Mouse (Mus musculus) midbrain, embryonic 13.5 days (tissue): Measurements from ENCODE around the gene Zfp606. TPM values are rescaled to one million over a fixed set of nuclear protein-coding genes. Genes with fewer than 3 reads are reported as not detected.

ENCODE experiments used
- ATAC-seq: fragments of 200-750 bp; cut with Nextera tagmentation; 2 replicates; pipeline ENCODE4 v1.8.0; 2017; ENCODE audit warnings: mild to moderate bottlenecking, moderate TSS enrichment, moderate library complexity
- H3K27ac ChIP-seq: fragments of 300-500 bp; sonication (generic); 2 replicates; pipeline ENCODE4 v1.5.1; 2015; ENCODE audit warnings: inconsistent platforms, mild to moderate bottlenecking, moderate library complexity
- H3K27me3 ChIP-seq: fragments of 300-500 bp; sonication (generic); 2 replicates; pipeline ENCODE4 v1.6.1; 2015; ENCODE audit warnings: mild to moderate bottlenecking, inconsistent platforms
- H3K36me3 ChIP-seq: fragments of 300-500 bp; sonication (generic); 2 replicates; pipeline ENCODE4 v1.6.1; 2015; ENCODE audit warnings: mild to moderate bottlenecking, inconsistent platforms
- H3K4me1 ChIP-seq: fragments of 300-500 bp; sonication (generic); replicated peaks from 2 replicates; pipeline ENCODE4 v1.6.1; 2015; ENCODE audit warnings: inconsistent platforms
- H3K4me2 ChIP-seq: fragments of 300-500 bp; sonication (generic); replicated peaks from 2 replicates; pipeline ENCODE4 v1.6.1; 2015; ENCODE audit warnings: moderate library complexity, mild to moderate bottlenecking, inconsistent platforms
- H3K4me3 ChIP-seq: fragments of 300-500 bp; sonication (generic); replicated peaks from 2 replicates; pipeline ENCODE4 v1.5.1; 2015; ENCODE audit warnings: mild to moderate bottlenecking, inconsistent platforms
- H3K9ac ChIP-seq: fragments of 300-500 bp; sonication (generic); replicated peaks from 2 replicates; pipeline ENCODE4 v1.6.1; 2015; ENCODE audit warnings: mild to moderate bottlenecking, inconsistent platforms
- H3K9me3 ChIP-seq: fragments of 300-500 bp; sonication (generic); 2 replicates; pipeline ENCODE4 v1.6.1; 2016; ENCODE audit warnings: mild to moderate bottlenecking, inconsistent platforms
- WGBS: fragments of 180-500 bp; shearing (Covaris S2); methylation state at CpG from one replicate; pipeline ENCODE4 v1.1.7; 2015; 5-methylcytosine and 5-hydroxymethylcytosine counted together
- polyA plus RNA-seq: library from polyadenylated mRNA; unstranded; fragments of >200 nt; fragmentation: Nextera tagmentation; extraction: Ambion mirVana; gene quantifications from 2 replicates; pipeline ENCODE4 v1.2.1, GENCODE M21; 2015

Zfp606 gene
- 61.6 and 65.9 TPM in 2 replicates for polyA plus RNA-seq

DNA sequence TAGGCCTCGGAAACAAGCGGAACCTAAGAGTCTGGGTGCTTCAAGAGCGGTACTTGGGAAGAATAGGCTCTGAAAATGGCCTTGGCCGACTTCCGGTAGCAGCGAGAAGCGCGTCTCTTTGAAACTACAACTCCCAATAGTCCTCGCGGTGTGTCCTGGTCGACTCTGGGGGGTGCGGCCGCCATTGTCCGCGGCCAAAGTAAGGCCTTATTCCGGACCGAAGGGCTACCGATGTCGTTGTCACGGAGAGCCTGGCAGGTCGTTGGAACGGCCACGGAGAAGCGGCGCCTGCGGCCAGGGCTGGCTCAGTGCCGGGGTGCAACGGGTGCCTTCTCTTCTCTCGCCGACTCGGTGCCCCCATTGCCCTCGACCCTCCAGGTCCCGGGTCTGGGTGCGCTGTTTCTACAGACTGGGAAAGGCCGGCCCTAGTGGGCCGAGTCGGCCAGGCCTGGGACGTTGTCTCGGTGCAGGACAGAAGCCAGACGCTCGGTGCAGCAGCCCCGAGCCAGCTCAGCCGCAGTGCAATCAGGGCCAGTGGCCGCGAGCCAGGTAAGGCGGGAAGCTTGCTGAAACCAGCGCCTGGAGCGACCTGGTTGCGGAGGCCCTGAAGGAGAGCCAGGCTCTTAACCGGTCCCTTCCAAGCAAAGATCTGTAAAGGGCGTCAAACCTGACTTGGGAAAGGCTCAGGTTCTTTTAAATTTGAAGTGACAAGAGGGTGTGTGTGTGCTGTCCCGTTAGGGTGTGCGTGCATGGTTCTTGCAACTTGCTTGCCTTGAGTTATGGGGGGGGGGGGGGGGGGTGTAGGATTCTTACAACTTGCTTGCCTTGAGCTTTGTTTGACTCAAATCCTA, at the start of gene Zfp606:
Gene Zfp606, plus strand, starts transcription at position 136 of the 851 bp plus-strand sequence.
- H3K4me3 ChIP-seq: peak within 1 kb of the TSS; percentile 75
- peaks cover 6% of the 10 kb centered on the region for H3K4me1 ChIP-seq
- WGBS: under 1% methylated on average over 53 of the region's 53 CpGs
- no peaks in the 10 kb centered on the region for H3K27me3 ChIP-seq
- peak within 1 kb of the TSS; percentile 87 for H3K27ac ChIP-seq
- H3K9me3 ChIP-seq: peaks cover 23% of the 10 kb centered on the region
- ATAC-seq: peak; percentile 97
- peaks cover 33% of the 10 kb centered on the region for H3K36me3 ChIP-seq
- peak within 1 kb of the TSS; percentile 64 for H3K4me2 ChIP-seq
- peak within 1 kb of the TSS; percentile 93 for H3K9ac ChIP-seq

DNA sequence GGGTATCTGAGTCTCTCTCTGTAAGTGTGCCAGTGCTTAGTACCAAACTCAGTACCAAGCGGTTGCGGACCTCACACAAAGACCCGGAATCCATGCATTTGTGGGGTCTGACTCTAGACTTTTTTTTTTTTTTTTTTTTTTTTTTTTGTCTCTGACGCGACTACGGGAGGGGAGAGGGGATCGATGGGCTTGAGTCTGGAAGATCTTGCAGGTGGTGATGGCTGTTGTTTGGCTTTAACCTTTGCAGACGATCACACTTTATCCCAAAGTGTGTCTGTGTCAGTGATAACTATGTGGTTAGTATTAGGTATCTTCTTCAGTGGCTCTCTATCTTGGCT, 885 bp downstream of the Zfp606 start:
- Histone ChIP-seq H3K4me3 (peak overlapping the region; percentile 75), H3K36me3 (peaks cover 39% of the 10 kb centered on the region), H3K27me3 (no peaks in the 10 kb centered on the region), H3K4me1 (peaks cover 6% of the 10 kb centered on the region), H3K9ac (peak overlapping the region; percentile 93), H3K4me2 (peak overlapping the region; percentile 64), H3K9me3 (peaks cover 29% of the 10 kb centered on the region), H3K27ac (peak overlapping the region; percentile 30; the same call in 1 of the 2 replicates)
- no peak; the same call in 1 of the 2 replicates for ATAC-seq
- WGBS: 2% methylated on average over 8 of the region's 8 CpGs

DNA sequence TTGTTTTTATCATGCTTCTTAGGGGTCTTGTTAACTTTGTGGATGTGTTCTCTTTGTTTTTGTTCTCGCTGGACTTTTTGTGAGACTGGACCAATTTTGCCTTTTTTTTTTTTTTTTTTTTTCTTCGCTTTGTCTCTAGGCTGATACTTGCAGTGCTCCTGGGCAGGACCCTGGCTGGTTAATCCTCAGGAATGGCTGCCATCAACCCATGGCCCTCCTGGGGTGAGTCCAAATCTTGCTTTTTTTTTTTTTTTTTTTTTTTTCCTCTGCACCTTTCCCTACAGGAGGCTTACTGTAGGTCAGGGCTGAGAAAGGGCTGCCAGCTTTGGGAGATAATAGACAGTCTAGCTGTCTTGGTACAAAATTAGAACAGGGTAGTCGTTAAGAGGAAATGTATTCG, 1.4 kb downstream of the Zfp606 start:
- Histone ChIP-seq H3K4me3 (peak overlapping the region; percentile 75), H3K27ac (0 out of 2 replicates have a peak overlapping the region, but pooled peaks have one; percentile 30), H3K36me3 (peaks cover 44% of the 10 kb centered on the region), H3K4me2 (peak overlapping the region; percentile 64), H3K9ac (0 out of 2 replicates have a peak overlapping the region, but pooled peaks have one; percentile 93), H3K4me1 (peaks cover 6% of the 10 kb centered on the region), H3K9me3 (peaks cover 32% of the 10 kb centered on the region), H3K27me3 (no peaks in the 10 kb centered on the region)
- 64% methylated on average over 4 of the region's 4 CpGs for WGBS
- no peak for ATAC-seq

DNA sequence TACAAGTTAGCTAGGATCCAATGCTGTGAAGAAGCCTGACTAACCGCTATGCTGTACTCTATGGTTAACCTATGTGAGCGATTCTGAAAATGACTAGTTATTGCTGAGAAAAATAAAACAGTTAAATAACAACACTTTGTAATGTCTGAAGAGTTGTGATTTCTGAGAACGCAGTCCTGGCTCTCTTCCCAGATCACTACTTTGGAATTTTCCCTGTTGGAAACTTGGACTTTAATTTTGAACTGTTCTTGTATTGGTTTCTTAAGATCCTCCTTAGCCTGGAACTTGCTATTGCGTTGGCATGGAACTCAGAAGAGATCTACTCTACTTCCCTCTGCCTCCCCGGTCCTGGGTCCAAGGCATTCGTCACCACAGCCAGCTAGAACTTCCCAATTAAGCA, 5.7 kb downstream of the Zfp606 start:
- 98% methylated on average over 6 of the region's 6 CpGs for WGBS
- Histone ChIP-seq H3K4me1 (peaks cover 6% of the 10 kb centered on the region), H3K4me2 (no peak overlapping the region), H3K36me3 (peaks cover 86% of the 10 kb centered on the region), H3K9me3 (peaks cover 59% of the 10 kb centered on the region), H3K9ac (no peak overlapping the region), H3K27ac (no peak overlapping the region), H3K27me3 (no peaks in the 10 kb centered on the region), H3K4me3 (no peak overlapping the region)
- no peak for ATAC-seq

DNA sequence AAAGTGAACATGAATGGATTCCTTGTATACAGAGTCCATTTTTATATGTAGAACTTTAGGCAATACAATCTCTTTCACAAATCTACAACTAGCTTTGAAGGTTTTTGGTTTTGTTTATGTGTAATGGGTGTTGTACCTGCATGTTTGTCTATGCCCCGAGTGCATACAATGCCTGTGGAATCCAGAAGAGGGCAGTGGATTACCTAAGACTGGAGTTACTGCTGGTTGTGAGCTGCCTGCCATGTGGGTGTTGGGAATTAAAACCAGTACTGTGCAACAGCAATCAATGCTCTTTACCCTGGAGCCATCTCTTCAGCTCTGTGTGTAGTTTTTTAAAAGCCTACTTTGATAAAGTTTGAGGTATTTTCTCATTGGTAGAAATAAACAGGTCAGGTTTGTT, 7.9 kb downstream of the Zfp606 start:
- no peaks in the 10 kb centered on the region for H3K27me3 ChIP-seq
- peaks cover 99% of the 10 kb centered on the region for H3K36me3 ChIP-seq
- WGBS: 97% methylated on average over 1 of the region's 1 CpGs
- H3K9me3 ChIP-seq: peaks cover 70% of the 10 kb centered on the region
- H3K4me1 ChIP-seq: no peaks in the 10 kb centered on the region
- H3K27ac ChIP-seq: no peak overlapping the region
- H3K9ac ChIP-seq: no peak overlapping the region
- H3K4me3 ChIP-seq: no peak overlapping the region
- H3K4me2 ChIP-seq: no peak overlapping the region
- no peak for ATAC-seq

DNA sequence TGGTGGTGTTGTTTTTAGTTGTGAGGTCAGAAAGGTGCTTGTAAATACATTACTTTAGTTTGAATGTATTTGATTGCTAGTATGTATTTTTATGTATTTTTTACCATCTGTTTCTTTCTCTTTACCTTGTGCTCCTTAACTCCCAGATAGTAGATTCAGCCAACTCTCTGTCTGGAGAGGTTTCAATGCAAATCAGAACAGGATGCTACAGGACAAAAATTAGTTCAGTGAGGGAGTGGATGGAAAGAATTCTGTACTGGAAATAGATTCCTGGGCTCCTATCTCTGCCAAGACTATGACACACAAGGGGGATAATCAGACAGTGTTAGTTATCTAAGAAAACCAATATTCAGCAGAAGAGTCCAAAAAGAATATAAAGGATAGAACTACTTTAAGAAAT, 8.6 kb downstream of the Zfp606 start:
- Histone ChIP-seq H3K9me3 (peaks cover 70% of the 10 kb centered on the region), H3K4me1 (no peaks in the 10 kb centered on the region), H3K4me3 (no peak overlapping the region), H3K27me3 (no peaks in the 10 kb centered on the region), H3K9ac (no peak overlapping the region), H3K4me2 (no peak overlapping the region), H3K27ac (no peak overlapping the region), H3K36me3 (peaks cover 99% of the 10 kb centered on the region)
- ATAC-seq: no peak

DNA sequence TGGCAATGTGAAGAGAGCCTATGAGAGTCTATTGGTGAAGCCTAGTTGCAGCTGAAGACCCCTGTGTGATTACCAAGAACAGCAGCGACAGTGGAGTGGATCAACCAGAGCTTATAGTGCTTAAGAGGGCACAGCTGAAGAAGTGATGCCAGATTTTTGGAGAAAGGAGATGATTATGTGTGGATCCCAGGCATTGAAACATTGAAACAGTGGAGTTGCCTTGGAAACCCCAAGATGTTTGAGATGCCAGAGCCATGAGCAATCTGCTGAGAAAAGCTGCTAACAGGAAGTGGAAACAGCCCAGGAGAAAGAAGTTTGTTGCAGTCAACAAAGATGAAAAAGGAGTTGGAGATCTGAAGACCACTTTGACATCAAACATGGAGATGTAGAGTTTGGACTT, 32.8 kb downstream of the Zfp606 start:
- WGBS: 68% methylated on average over 1 of the region's 1 CpGs

DNA sequence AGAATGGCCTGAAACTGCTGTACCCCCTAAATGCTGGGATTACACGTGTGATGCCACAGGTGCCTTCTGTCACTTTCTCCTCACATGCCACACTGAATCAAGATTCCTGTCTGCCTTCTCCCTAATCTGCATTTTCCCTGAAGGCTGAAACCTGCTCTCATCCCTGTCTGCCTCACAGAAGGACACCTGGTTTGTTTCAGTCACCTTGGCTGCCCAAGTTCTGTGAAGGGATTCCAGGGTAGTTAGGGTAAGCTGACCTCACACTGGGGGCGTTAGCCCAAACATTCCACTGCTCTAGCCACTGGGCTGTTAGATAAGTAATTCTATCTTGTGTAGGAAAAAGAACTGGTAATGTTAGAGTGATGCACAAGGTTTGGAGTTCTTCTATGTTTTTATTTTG, 34.1 kb downstream of the Zfp606 start, which contains the start of gene 2900092C05Rik:
Gene 2900092C05Rik, plus strand, starts transcription at position 301 of the 400 bp plus-strand sequence.
- H3K27ac ChIP-seq: no peak within 1 kb of the TSS
- no peaks in the 10 kb centered on the region for H3K4me1 ChIP-seq
- H3K4me3 ChIP-seq: no peak within 1 kb of the TSS
- ATAC-seq: no peak
- peaks cover 23% of the 10 kb centered on the region for H3K9me3 ChIP-seq
- no peak within 1 kb of the TSS for H3K9ac ChIP-seq
- H3K36me3 ChIP-seq: no peaks in the 10 kb centered on the region
- H3K4me2 ChIP-seq: no peak within 1 kb of the TSS
- H3K27me3 ChIP-seq: no peaks in the 10 kb centered on the region
- WGBS: 60% methylated on average over 2 of the region's 2 CpGs

More for the DNA sequence above, 32.8 kb downstream of the Zfp606 start:
- Histone ChIP-seq H3K9me3 (peaks cover 22% of the 10 kb centered on the region), H3K36me3 (no peaks in the 10 kb centered on the region), H3K4me1 (no peaks in the 10 kb centered on the region), H3K4me2 (no peak overlapping the region), H3K27me3 (no peaks in the 10 kb centered on the region), H3K4me3 (no peak overlapping the region), H3K27ac (no peak overlapping the region), H3K9ac (no peak overlapping the region)
- ATAC-seq: no peak

Other genes with a start within 250 kb of the Zfp606 start
- gene Vmn1r81, start 210.0 kb upstream of the Zfp606 start, polyA plus RNA-seq: not detected in 2 replicates
- gene Vmn1r82, start 177.9 kb upstream of the Zfp606 start, polyA plus RNA-seq: not detected in 2 replicates
- gene Vmn1r83, start 148.8 kb upstream of the Zfp606 start, polyA plus RNA-seq: not detected in 2 replicates
- not detected in 2 replicates for gene Vmn1r84, start 109.0 kb upstream of the Zfp606 start, polyA plus RNA-seq
- gene Zfp551, start 55.5 kb upstream of the Zfp606 start, polyA plus RNA-seq: 8.0 and 10.9 TPM in 2 replicates
- not detected in 2 replicates for gene 2900092C05Rik, start 34.2 kb downstream of the Zfp606 start, polyA plus RNA-seq
- 0.01 TPM in 1 of 2 replicates, not detected in the other for gene Vmn2r53, start 130.5 kb downstream of the Zfp606 start, polyA plus RNA-seq
- not detected in 2 replicates for gene Vmn2r54, start 162.0 kb downstream of the Zfp606 start, polyA plus RNA-seq
- gene Vmn2r55, start 206.7 kb downstream of the Zfp606 start, polyA plus RNA-seq: not detected in 2 replicates